Mouse (Mus musculus) 3T3-L1 (cell line): ENCODE data around the gene Gm21994.
"Not testable (repeated sequence)": the region's sequence is repeated elsewhere in the genome, so short reads cannot be mapped to it uniquely, and the experiment has no call there.

Experiments used
- DNase-seq: peaks from one replicate; pipeline ENCODE4 v3.0.0-alpha.2; 2015; ENCODE audit warnings: low read depth, low spot score

The Gm21994 gene

GRCm38 (mm10) chr2:150255491-150255890 lies at the start of gene Gm21994:
Gm21994 (minus strand) TSS chr2:150255591.
- DNase-seq: not testable (repeated sequence)

- peak; percentile 30 for DNase-seq
Measured at GRCm38 (mm10) chr2:150299096-150299495, 43.7 kb upstream of the Gm21994 start.

- no peak for DNase-seq
Measured at GRCm38 (mm10) chr2:150293669-150294068, 38.3 kb upstream of the Gm21994 start.

- peak; percentile 93 for DNase-seq
Measured at GRCm38 (mm10) chr2:150257291-150257690, 1.9 kb upstream of the Gm21994 start, which contains the start of gene Gm14124. Gm14124 (plus strand) TSS chr2:150257517.

- DNase-seq: peak; percentile 74
Measured at GRCm38 (mm10) chr2:150256861-150257260, 1.5 kb upstream of the Gm21994 start.

- no peak for DNase-seq
Measured at GRCm38 (mm10) chr2:150243211-150243610, 12.2 kb downstream of the Gm21994 start.

- DNase-seq: not testable (repeated sequence)
Measured at GRCm38 (mm10) chr2:150223263-150223662, 32.1 kb downstream of the Gm21994 start.

GRCm38 (mm10) chr2:150218363-150218725 lies 37.0 kb downstream of the Gm21994 start:
- not testable (repeated sequence) for DNase-seq

GRCm38 (mm10) chr2:150217600-150218362 lies 37.6 kb downstream of the Gm21994 start, which contains the start of gene Zfp937:
Zfp937 (plus strand) TSS chr2:150218073.
- peak; percentile 76 for DNase-seq
